Mouse (Mus musculus): ENCODE data around the gene Zfp62.

DNA sequence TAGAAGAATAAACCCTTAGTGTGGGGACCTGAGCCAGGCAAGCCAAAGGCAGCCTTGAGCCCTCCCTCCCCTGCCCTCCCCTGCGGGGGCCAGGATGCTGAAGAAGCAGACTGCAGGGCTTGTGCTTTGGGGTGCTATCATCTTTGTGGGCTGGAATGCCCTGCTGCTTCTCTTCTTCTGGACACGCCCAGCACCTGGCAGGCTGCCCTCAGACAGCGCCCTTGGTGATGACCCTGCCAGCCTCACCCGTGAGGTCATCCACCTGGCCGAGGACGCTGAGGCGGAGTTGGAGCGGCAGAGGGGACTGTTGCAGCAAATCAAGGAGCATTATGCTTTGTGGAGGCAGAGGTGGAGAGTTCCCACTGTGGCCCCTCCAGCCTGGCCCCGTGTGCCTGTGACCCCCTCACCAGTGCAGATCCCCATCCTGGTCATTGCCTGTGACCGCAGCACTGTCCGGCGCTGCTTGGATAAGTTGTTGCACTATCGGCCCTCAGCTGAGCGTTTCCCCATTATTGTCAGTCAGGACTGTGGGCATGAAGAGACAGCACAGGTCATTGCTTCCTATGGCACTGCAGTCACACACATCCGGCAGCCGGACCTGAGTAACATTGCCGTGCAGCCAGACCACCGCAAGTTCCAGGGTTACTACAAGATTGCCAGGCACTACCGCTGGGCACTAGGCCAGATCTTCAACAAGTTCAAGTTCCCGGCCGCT lies 57.7 kb downstream of the Zfp62 start:
- no peak for TF ChIP-seq CEBPB (IDR thresholded peaks at IDR 0.05; ENCODE audit: insufficient read depth, poor library complexity, severe bottlenecking)
- no peak for TF ChIP-seq E2F4 (IDR thresholded peaks at IDR 0.05; ENCODE audit: insufficient read depth)
- TF ChIP-seq USF1 (IDR thresholded peaks at IDR 0.05; ENCODE audit: low read depth), result no peak
- TF ChIP-seq MYOD1 (IDR thresholded peaks at IDR 0.05; ENCODE audit: control insufficient read depth in 1 of 3, insufficient read length in 2 of 3, low read depth in 2 of 3), result no peak
- no peak for TF ChIP-seq POLR2A (IDR thresholded peaks at IDR 0.05; ENCODE audit: insufficient read length, low read depth)
- TF ChIP-seq MYOG (IDR thresholded peaks at IDR 0.05; ENCODE audit: control insufficient read depth in 1 of 3, insufficient read depth in 1 of 3, insufficient read length in 2 of 3, low read depth in 2 of 3), result no peak
- TF ChIP-seq TCF12 (IDR thresholded peaks at IDR 0.05; ENCODE audit: insufficient read depth, poor library complexity, severe bottlenecking), result no peak

All from myocyte (in vitro differentiated cells).